Mouse (Mus musculus) c-Kit-positive CD71-positive TER-119-negative erythroid progenitor cells, embryonic 14.5 days (primary cell): ENCODE data around the gene Catsper2.
A peak's percentile ranks its signal among the peaks of the same experiment; 100 is the strongest.

Experiments
- DNase-seq: peaks from one replicate; pipeline ENCODE4 v3.0.0-alpha.2; 2013; ENCODE audit warnings: low read depth

Catsper2 gene

GRCm38 (mm10) chr2:121354378-121354777 lies 59.2 kb downstream of the Catsper2 start:
- peak; percentile 10 for DNase-seq

GRCm38 (mm10) chr2:121353156-121353555 lies 60.4 kb downstream of the Catsper2 start:
- no peak for DNase-seq
